Mouse (Mus musculus): ENCODE data around the gene Ssr3. TPM values are rescaled to one million over a fixed set of nuclear protein-coding genes. Genes with fewer than 3 reads are reported as not detected.
A peak's percentile ranks its signal among the peaks of the same experiment; 100 is the strongest.

Ssr3 gene
- polyA plus RNA-seq, 1 experiment from 2014 or later = 308 TPM

- no peak overlapping the region for H3K9ac ChIP-seq (ENCODE audit: low read length)
- H3K9me3 ChIP-seq (ENCODE audit: control insufficient read depth, low read length) = no peaks in the 10 kb centered on the region
- no peak overlapping the region for H3K27ac ChIP-seq (replicated peaks; ENCODE audit: low read depth, low read length)
- no peak for ATAC-seq (ENCODE audit: insufficient number of reproducible peaks, low FRiP score, low TSS enrichment, low read depth)
- H3K4me3 ChIP-seq (ENCODE audit: low read depth, low read length) = no peak overlapping the region
- no peak overlapping the region for H3K4me2 ChIP-seq (ENCODE audit: low read depth, severe bottlenecking)
- no peak for DNase-seq (ENCODE audit: low spot score)
- H3K4me1 ChIP-seq (ENCODE audit: control insufficient read depth, insufficient read depth, low read length) = no peaks in the 10 kb centered on the region
- H3K27me3 ChIP-seq (ENCODE audit: control insufficient read depth, insufficient read depth, low read length) = no peaks in the 10 kb centered on the region
- H3K36me3 ChIP-seq (ENCODE audit: control insufficient read depth, insufficient read depth, low read length) = peaks cover 26% of the 10 kb centered on the region
Measured at GRCm38 (mm10) chr3:65385771-65386170, 6.7 kb downstream of the Ssr3 start.

DNA sequence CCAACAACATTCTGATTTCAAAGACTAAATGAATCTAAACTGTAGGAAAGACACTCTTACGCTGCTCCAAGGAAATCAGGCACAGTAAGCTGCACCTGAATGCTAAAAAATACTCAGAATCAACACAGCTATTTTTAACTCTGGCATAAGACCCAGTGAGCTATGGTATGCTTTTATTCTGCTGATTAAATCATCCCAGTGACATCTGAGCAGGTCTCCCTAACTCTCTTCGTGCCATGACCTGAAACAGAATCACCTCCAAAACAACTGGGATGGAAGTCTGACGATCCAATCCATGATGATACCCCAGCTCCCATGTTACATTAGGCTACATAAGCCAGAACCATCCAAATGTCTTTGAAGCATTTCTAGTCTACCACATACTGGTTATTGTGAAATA is 8.0 kb downstream of the Ssr3 start:
- no peaks in the 10 kb centered on the region for H3K27me3 ChIP-seq (ENCODE audit: control insufficient read depth, insufficient read depth, low read length)
- H3K36me3 ChIP-seq (ENCODE audit: control insufficient read depth, insufficient read depth, low read length) = peaks cover 26% of the 10 kb centered on the region
- no peak for ATAC-seq (ENCODE audit: insufficient number of reproducible peaks, low FRiP score, low TSS enrichment, low read depth)
- H3K4me2 ChIP-seq (ENCODE audit: low read depth, severe bottlenecking) = no peak overlapping the region
- H3K4me1 ChIP-seq (ENCODE audit: control insufficient read depth, insufficient read depth, low read length) = no peaks in the 10 kb centered on the region
- H3K27ac ChIP-seq (replicated peaks; ENCODE audit: low read depth, low read length) = no peak overlapping the region
- DNase-seq (ENCODE audit: low spot score) = no peak
- H3K4me3 ChIP-seq (ENCODE audit: low read depth, low read length) = no peak overlapping the region
- no peak overlapping the region for H3K9ac ChIP-seq (ENCODE audit: low read length)
- no peaks in the 10 kb centered on the region for H3K9me3 ChIP-seq (ENCODE audit: control insufficient read depth, low read length)
- WGBS = 93% methylated on average over 3 of the region's 3 CpGs

- Histone ChIP-seq H3K4me2 (ENCODE audit: low read depth, severe bottlenecking) (no peak overlapping the region), H3K27ac (replicated peaks; ENCODE audit: low read depth, low read length) (no peak overlapping the region), H3K9me3 (ENCODE audit: control insufficient read depth, low read length) (no peaks in the 10 kb centered on the region), H3K27me3 (ENCODE audit: control insufficient read depth, insufficient read depth, low read length) (no peaks in the 10 kb centered on the region), H3K4me3 (ENCODE audit: low read depth, low read length) (no peak overlapping the region), H3K4me1 (ENCODE audit: control insufficient read depth, insufficient read depth, low read length) (no peaks in the 10 kb centered on the region), H3K36me3 (ENCODE audit: control insufficient read depth, insufficient read depth, low read length) (peaks cover 15% of the 10 kb centered on the region; the same call in 1 of the 2 replicates), H3K9ac (ENCODE audit: low read length) (no peak overlapping the region)
- 90% methylated on average over 4 of the region's 4 CpGs for WGBS
- ATAC-seq (ENCODE audit: insufficient number of reproducible peaks, low FRiP score, low TSS enrichment, low read depth) = no peak
- no peak for DNase-seq (ENCODE audit: low spot score)
Measured at GRCm38 (mm10) chr3:65381094-65381493, 11.3 kb downstream of the Ssr3 start.

DNA sequence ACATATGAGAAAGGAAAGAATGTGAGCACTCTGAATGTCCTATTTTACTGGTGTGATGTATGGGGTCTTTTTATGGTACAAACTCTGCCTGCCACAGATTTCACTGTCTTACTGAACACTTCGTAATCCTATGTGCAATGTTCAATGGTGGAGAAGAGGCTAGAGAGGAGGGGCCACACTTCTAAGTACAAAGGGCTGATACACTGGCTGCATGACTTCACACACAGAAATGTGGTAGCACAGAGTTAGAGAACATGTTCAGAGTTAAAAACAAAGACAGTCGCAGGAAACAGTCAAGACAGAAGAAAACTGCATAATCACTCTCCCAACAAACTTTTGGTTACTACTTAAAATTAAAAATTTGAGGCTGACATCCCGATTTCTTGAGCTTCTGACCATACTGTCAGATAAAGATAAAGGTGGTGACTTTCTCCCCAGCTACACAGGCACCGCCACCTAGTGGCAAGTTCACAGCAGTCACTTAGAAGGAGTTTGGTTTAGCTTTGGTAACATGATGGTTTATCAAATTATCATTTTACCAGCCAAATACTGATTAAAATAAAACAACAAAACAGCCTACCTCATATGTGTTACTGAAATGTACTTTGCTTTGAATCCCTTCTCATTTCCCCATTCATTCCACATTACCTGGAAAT is 12.4 kb downstream of the Ssr3 start:
- Histone ChIP-seq H3K4me1 (ENCODE audit: control insufficient read depth, insufficient read depth, low read length) (no peaks in the 10 kb centered on the region), H3K4me3 (ENCODE audit: low read depth, low read length) (no peak overlapping the region), H3K9me3 (ENCODE audit: control insufficient read depth, low read length) (no peaks in the 10 kb centered on the region), H3K36me3 (ENCODE audit: control insufficient read depth, insufficient read depth, low read length) (peaks cover 15% of the 10 kb centered on the region; the same call in 1 of the 2 replicates), H3K27me3 (ENCODE audit: control insufficient read depth, insufficient read depth, low read length) (no peaks in the 10 kb centered on the region), H3K4me2 (ENCODE audit: low read depth, severe bottlenecking) (no peak overlapping the region), H3K27ac (replicated peaks; ENCODE audit: low read depth, low read length) (no peak overlapping the region), H3K9ac (ENCODE audit: low read length) (no peak overlapping the region)
- ATAC-seq (ENCODE audit: insufficient number of reproducible peaks, low FRiP score, low TSS enrichment, low read depth) (no peak), DNase-seq (ENCODE audit: low spot score) (peak; percentile 50)
- 82% methylated on average over 4 of the region's 4 CpGs for WGBS

DNA sequence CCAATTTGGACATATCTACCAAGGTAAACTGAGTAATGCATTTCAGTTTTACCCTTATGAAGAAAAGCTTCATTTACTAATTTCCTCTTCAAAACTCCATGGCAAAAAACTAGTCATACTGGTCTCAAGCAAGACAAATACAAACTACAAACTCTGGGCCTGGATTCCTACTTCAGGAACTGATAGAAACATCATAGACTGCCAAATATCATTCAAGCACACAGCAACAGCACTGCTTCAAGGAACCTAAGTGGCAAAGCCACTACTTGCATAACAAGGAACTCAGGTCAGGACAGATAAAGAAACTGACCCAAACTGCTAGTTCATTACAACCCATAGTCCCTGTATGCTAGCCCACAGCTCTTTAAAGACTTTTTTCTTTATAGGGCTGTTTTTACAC is 13.7 kb downstream of the Ssr3 start:
- H3K27ac ChIP-seq (replicated peaks; ENCODE audit: low read depth, low read length) = no peak overlapping the region
- H3K4me2 ChIP-seq (ENCODE audit: low read depth, severe bottlenecking) = no peak overlapping the region
- H3K9me3 ChIP-seq (ENCODE audit: control insufficient read depth, low read length) = no peaks in the 10 kb centered on the region
- DNase-seq (ENCODE audit: low spot score) (no peak), ATAC-seq (ENCODE audit: insufficient number of reproducible peaks, low FRiP score, low TSS enrichment, low read depth) (no peak)
- peaks cover 11% of the 10 kb centered on the region; the same call in 1 of the 2 replicates for H3K36me3 ChIP-seq (ENCODE audit: control insufficient read depth, insufficient read depth, low read length)
- H3K9ac ChIP-seq (ENCODE audit: low read length) = no peak overlapping the region
- no peak overlapping the region for H3K4me3 ChIP-seq (ENCODE audit: low read depth, low read length)
- no peaks in the 10 kb centered on the region for H3K4me1 ChIP-seq (ENCODE audit: control insufficient read depth, insufficient read depth, low read length)
- no peaks in the 10 kb centered on the region for H3K27me3 ChIP-seq (ENCODE audit: control insufficient read depth, insufficient read depth, low read length)

DNA sequence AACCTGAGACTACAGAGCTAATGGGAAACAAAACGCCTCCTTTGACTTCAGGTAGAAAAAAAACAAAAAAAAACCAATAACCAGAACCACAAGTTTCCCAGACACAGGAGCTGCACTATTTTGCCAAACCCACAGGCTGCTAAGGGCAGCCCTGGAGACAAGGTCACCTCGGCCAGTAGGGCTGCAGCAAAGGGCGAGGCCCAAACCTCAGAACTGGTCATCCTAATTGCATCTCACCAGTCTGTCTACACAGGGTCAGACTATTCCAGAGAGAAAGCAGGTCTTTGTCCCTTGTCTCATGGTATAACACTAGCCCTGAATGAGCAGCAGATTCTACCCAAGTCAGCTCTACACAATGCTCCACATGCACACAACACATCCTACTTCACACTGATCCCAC is 17.7 kb downstream of the Ssr3 start:
- H3K9me3 ChIP-seq (ENCODE audit: control insufficient read depth, low read length) = no peaks in the 10 kb centered on the region
- H3K27ac ChIP-seq (replicated peaks; ENCODE audit: low read depth, low read length) = no peak overlapping the region
- ATAC-seq (ENCODE audit: insufficient number of reproducible peaks, low FRiP score, low TSS enrichment, low read depth) (no peak), DNase-seq (ENCODE audit: low spot score) (no peak)
- H3K4me2 ChIP-seq (ENCODE audit: low read depth, severe bottlenecking) = no peak overlapping the region
- no peak overlapping the region for H3K9ac ChIP-seq (ENCODE audit: low read length)
- no peaks in the 10 kb centered on the region for H3K27me3 ChIP-seq (ENCODE audit: control insufficient read depth, insufficient read depth, low read length)
- no peaks in the 10 kb centered on the region for H3K4me1 ChIP-seq (ENCODE audit: control insufficient read depth, insufficient read depth, low read length)
- no peak overlapping the region for H3K4me3 ChIP-seq (ENCODE audit: low read depth, low read length)
- peaks cover 7% of the 10 kb centered on the region; the same call in 1 of the 2 replicates for H3K36me3 ChIP-seq (ENCODE audit: control insufficient read depth, insufficient read depth, low read length)
- WGBS = 79% methylated on average over 3 of the region's 3 CpGs

DNA sequence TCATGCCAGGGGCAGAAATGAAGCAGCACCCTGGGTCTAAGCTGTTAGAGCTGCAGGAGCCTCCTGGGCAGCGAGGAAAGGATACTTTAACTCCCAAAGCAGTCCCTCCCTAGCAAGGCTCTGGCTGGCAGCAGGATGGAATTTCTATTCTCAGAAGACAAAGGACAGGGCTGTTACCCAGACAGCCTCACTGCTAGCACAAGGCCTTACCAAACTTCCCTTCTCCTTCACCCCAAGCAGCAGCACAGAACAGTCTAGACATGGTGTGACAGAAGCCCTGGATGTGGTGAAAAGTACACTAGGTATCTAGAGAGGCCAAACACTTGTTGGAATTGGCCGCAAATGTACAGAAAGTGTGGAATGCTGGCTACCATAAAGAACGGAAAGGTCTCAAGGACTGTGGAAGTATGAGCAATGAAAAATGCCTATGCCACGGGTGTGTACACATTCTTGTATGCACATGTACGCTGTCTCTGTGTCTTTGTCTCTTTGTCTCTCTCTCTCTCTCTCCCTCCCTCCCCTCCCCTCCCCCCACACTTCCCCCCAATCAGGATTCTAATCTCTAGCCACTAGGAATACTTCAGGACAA is 18.7 kb downstream of the Ssr3 start:
- Histone ChIP-seq H3K27me3 (ENCODE audit: control insufficient read depth, insufficient read depth, low read length) (no peaks in the 10 kb centered on the region), H3K4me2 (ENCODE audit: low read depth, severe bottlenecking) (no peak overlapping the region), H3K4me1 (ENCODE audit: control insufficient read depth, insufficient read depth, low read length) (no peaks in the 10 kb centered on the region), H3K9me3 (ENCODE audit: control insufficient read depth, low read length) (no peaks in the 10 kb centered on the region), H3K9ac (ENCODE audit: low read length) (no peak overlapping the region), H3K27ac (replicated peaks; ENCODE audit: low read depth, low read length) (no peak overlapping the region), H3K4me3 (ENCODE audit: low read depth, low read length) (no peak overlapping the region), H3K36me3 (ENCODE audit: control insufficient read depth, insufficient read depth, low read length) (peaks cover 7% of the 10 kb centered on the region; the same call in 1 of the 2 replicates)
- WGBS = 86% methylated on average over 5 of the region's 5 CpGs
- DNase-seq (ENCODE audit: low spot score) = no peak
- no peak for ATAC-seq (ENCODE audit: insufficient number of reproducible peaks, low FRiP score, low TSS enrichment, low read depth)

DNA sequence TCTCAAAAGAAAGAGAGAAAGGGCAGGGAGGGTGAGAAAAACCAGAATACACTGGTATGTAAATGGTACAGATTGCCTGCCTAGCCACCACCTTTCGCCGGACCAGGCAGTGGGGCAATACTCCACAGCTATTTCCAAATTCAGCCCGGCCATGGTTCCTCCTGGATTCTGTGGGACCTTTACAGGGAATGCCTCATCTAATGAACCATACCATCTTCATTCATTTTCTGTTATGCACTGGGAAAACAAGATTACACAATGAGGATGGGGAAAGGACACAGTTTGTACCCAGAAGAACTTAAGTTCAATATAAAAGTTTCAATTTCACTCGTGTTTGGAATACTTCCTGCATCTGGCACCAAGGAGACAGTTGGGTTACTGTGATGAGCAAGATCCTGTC is 19.9 kb downstream of the Ssr3 start:
- H3K4me3 ChIP-seq (ENCODE audit: low read depth, low read length) = no peak overlapping the region
- H3K4me1 ChIP-seq (ENCODE audit: control insufficient read depth, insufficient read depth, low read length) = no peaks in the 10 kb centered on the region
- no peaks in the 10 kb centered on the region for H3K9me3 ChIP-seq (ENCODE audit: control insufficient read depth, low read length)
- WGBS = 90% methylated on average over 4 of the region's 4 CpGs
- no peak overlapping the region for H3K4me2 ChIP-seq (ENCODE audit: low read depth, severe bottlenecking)
- no peak overlapping the region for H3K9ac ChIP-seq (ENCODE audit: low read length)
- peaks cover 11% of the 10 kb centered on the region; the same call in 1 of the 2 replicates for H3K36me3 ChIP-seq (ENCODE audit: control insufficient read depth, insufficient read depth, low read length)
- H3K27me3 ChIP-seq (ENCODE audit: control insufficient read depth, insufficient read depth, low read length) = no peaks in the 10 kb centered on the region
- DNase-seq (ENCODE audit: low spot score) = no peak
- H3K27ac ChIP-seq (replicated peaks; ENCODE audit: low read depth, low read length) = no peak overlapping the region
- ATAC-seq (ENCODE audit: insufficient number of reproducible peaks, low FRiP score, low TSS enrichment, low read depth) = no peak

GRCm38 (mm10) chr3:65367944-65368343 is 24.5 kb downstream of the Ssr3 start:
- DNase-seq (ENCODE audit: low spot score) (no peak), ATAC-seq (ENCODE audit: insufficient number of reproducible peaks, low FRiP score, low TSS enrichment, low read depth) (no peak)
- no peaks in the 10 kb centered on the region for H3K4me1 ChIP-seq (ENCODE audit: control insufficient read depth, insufficient read depth, low read length)
- peaks cover 7% of the 10 kb centered on the region; the same call in 1 of the 2 replicates for H3K36me3 ChIP-seq (ENCODE audit: control insufficient read depth, insufficient read depth, low read length)
- H3K9ac ChIP-seq (ENCODE audit: low read length) = no peak overlapping the region
- H3K4me3 ChIP-seq (ENCODE audit: low read depth, low read length) = no peak overlapping the region
- no peaks in the 10 kb centered on the region for H3K27me3 ChIP-seq (ENCODE audit: control insufficient read depth, insufficient read depth, low read length)
- WGBS = 58% methylated on average over 4 of the region's 4 CpGs
- no peak overlapping the region for H3K27ac ChIP-seq (replicated peaks; ENCODE audit: low read depth, low read length)
- no peak overlapping the region for H3K4me2 ChIP-seq (ENCODE audit: low read depth, severe bottlenecking)
- no peaks in the 10 kb centered on the region for H3K9me3 ChIP-seq (ENCODE audit: control insufficient read depth, low read length)

Measured in limb, embryonic 11.5 days (tissue).